Mouse (Mus musculus): ENCODE measurements at regions not wholly inside any gene's neighbourhood (a gene's known extent, or its start where the extent isn't known, plus 50 kb on each side); places are given as distances from the start of the nearest gene placed in this dataset.
"Not testable (repeated sequence)": the region's sequence is repeated elsewhere in the genome, so short reads cannot be mapped to it uniquely, and the experiment has no call there.

GRCm38 (mm10) chr3:49636676-49637075, 120.4 kb downstream of the Pcdh18 start:
- H3K4me2 ChIP-seq (replicated peaks; ENCODE audit: low read depth) = no peak overlapping the region
- no peaks in the 10 kb centered on the region for H3K36me3 ChIP-seq (ENCODE audit: control insufficient read depth, insufficient read depth)
- no peaks in the 10 kb centered on the region for H3K4me1 ChIP-seq (replicated peaks; ENCODE audit: control insufficient read depth, insufficient read depth, low read length)
- H3K9me3 ChIP-seq (ENCODE audit: control insufficient read depth) = no peaks in the 10 kb centered on the region
- WGBS = 52% methylated on average over 2 of the region's 2 CpGs
- H3K27me3 ChIP-seq (replicated peaks; ENCODE audit: control insufficient read depth, insufficient read depth, low read length) = no peaks in the 10 kb centered on the region
- no peak overlapping the region for H3K27ac ChIP-seq (ENCODE audit: low read depth, low read length)
- no peak for ATAC-seq
- H3K4me3 ChIP-seq (ENCODE audit: low read depth, low read length) = no peak overlapping the region
- no peak for TF ChIP-seq CTCF (IDR thresholded peaks at IDR 0.05; ENCODE audit: low read depth)
- H3K9ac ChIP-seq (ENCODE audit: low read depth, low read length) = no peak overlapping the region

DNA sequence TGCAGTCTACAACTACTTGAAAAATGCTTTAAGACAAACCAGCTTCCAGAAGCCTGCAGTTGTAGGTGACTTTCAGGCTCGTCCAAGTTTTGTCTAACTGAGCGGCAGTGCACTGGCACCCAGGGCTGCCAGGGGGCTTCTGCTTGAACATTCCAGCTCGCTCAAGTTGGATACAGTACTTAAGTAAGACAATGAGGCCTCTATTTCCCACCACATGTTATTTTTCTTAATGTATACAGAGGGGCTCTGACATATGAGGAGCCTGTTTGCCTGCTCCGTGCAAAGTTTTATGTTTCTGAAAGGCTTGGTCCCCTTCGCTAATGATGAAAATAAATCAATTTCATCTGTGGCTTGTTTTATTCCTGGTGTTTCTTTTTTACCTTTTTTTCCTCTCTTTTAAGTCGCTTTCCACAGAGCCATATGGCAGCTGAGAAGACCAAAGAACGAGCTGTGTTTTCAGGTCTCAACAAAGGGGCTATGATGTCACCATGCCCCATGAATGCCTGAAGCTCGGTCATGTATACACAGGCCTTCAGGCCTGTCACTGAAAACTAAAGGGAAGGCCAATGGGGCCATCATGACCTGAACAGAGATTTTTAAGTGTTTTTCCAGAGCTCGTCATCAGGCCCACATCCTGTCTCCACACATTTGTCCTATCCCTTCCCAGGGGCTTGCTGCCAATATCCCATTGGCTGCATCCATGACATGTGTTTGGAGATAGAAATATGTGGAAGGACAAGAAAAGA, 164.2 kb downstream of the Pcdh18 start:
- Histone ChIP-seq H3K9me3 (ENCODE audit: control insufficient read depth) (no peaks in the 10 kb centered on the region), H3K9ac (ENCODE audit: low read depth, low read length) (no peak overlapping the region), H3K27ac (ENCODE audit: low read depth, low read length) (no peak overlapping the region), H3K4me2 (replicated peaks; ENCODE audit: low read depth) (no peak overlapping the region), H3K27me3 (replicated peaks; ENCODE audit: control insufficient read depth, insufficient read depth, low read length) (no peaks in the 10 kb centered on the region), H3K4me3 (ENCODE audit: low read depth, low read length) (no peak overlapping the region), H3K36me3 (ENCODE audit: control insufficient read depth, insufficient read depth) (no peaks in the 10 kb centered on the region), H3K4me1 (replicated peaks; ENCODE audit: control insufficient read depth, insufficient read depth, low read length) (no peaks in the 10 kb centered on the region)
- WGBS = 62% methylated on average over 9 of the region's 9 CpGs
- TF ChIP-seq CTCF (IDR thresholded peaks at IDR 0.05; ENCODE audit: low read depth) = no peak
- no peak for ATAC-seq

DNA sequence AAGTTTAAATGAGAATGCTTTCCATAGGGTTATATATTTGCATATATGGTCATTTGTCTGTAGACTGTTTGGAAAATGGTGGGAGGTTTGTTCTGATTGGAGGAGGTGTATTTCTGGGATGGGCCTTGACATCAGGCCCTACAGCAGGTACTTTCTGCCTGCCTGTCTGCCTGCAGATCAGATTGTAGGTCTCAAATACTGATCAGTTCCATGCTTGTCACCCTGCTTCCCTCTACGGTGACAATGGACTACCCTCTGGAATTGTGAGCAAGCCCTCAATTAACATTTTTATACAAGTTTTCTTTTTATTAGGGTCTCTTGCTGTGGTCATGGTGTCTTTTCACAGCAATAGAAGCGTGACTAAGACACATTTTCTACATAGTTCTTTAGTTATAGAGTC, 166.9 kb downstream of the Pcdh18 start:
- H3K36me3 ChIP-seq (ENCODE audit: control insufficient read depth, insufficient read depth) = no peaks in the 10 kb centered on the region
- WGBS = 89% methylated on average over 2 of the region's 2 CpGs

GRCm38 (mm10) chr3:49586531-49587168, 170.5 kb downstream of the Pcdh18 start:
- ATAC-seq = no peak
- no peak for TF ChIP-seq CTCF (IDR thresholded peaks at IDR 0.05; ENCODE audit: low read depth)
- no peak overlapping the region for H3K9ac ChIP-seq (ENCODE audit: low read depth, low read length)
- H3K27me3 ChIP-seq (replicated peaks; ENCODE audit: control insufficient read depth, insufficient read depth, low read length) = no peaks in the 10 kb centered on the region
- no peaks in the 10 kb centered on the region for H3K36me3 ChIP-seq (ENCODE audit: control insufficient read depth, insufficient read depth)
- 76% methylated on average over 6 of the region's 6 CpGs for WGBS
- H3K4me2 ChIP-seq (replicated peaks; ENCODE audit: low read depth) = no peak overlapping the region
- no peak overlapping the region for H3K4me3 ChIP-seq (ENCODE audit: low read depth, low read length)
- no peak overlapping the region for H3K27ac ChIP-seq (ENCODE audit: low read depth, low read length)
- no peaks in the 10 kb centered on the region for H3K4me1 ChIP-seq (replicated peaks; ENCODE audit: control insufficient read depth, insufficient read depth, low read length)
- H3K9me3 ChIP-seq (ENCODE audit: control insufficient read depth) = no peaks in the 10 kb centered on the region

More for the DNA sequence above, 166.9 kb downstream of the Pcdh18 start:
- ATAC-seq = no peak
- Histone ChIP-seq H3K9me3 (ENCODE audit: control insufficient read depth) (no peaks in the 10 kb centered on the region), H3K4me1 (replicated peaks; ENCODE audit: control insufficient read depth, insufficient read depth, low read length) (no peaks in the 10 kb centered on the region), H3K27ac (ENCODE audit: low read depth, low read length) (no peak overlapping the region), H3K27me3 (replicated peaks; ENCODE audit: control insufficient read depth, insufficient read depth, low read length) (no peaks in the 10 kb centered on the region), H3K9ac (ENCODE audit: low read depth, low read length) (no peak overlapping the region), H3K4me2 (replicated peaks; ENCODE audit: low read depth) (no peak overlapping the region), H3K4me3 (ENCODE audit: low read depth, low read length) (no peak overlapping the region)
- no peak for TF ChIP-seq CTCF (IDR thresholded peaks at IDR 0.05; ENCODE audit: low read depth)

- H3K27ac ChIP-seq (ENCODE audit: low read depth, low read length); H3K9me3 ChIP-seq (ENCODE audit: control insufficient read depth); H3K27me3 ChIP-seq (replicated peaks; ENCODE audit: control insufficient read depth, insufficient read depth, low read length); H3K36me3 ChIP-seq (ENCODE audit: control insufficient read depth, insufficient read depth); H3K4me1 ChIP-seq (replicated peaks; ENCODE audit: control insufficient read depth, insufficient read depth, low read length); H3K4me3 ChIP-seq (ENCODE audit: low read depth, low read length); H3K4me2 ChIP-seq (replicated peaks; ENCODE audit: low read depth); H3K9ac ChIP-seq (ENCODE audit: low read depth, low read length); ATAC-seq: not testable (repeated sequence)
Observed at GRCm38 (mm10) chr3:49585962-49586361, 171.2 kb downstream of the Pcdh18 start.

- Histone ChIP-seq H3K9ac (ENCODE audit: low read depth, low read length) (no peak overlapping the region), H3K4me2 (replicated peaks; ENCODE audit: low read depth) (no peak overlapping the region), H3K4me1 (replicated peaks; ENCODE audit: control insufficient read depth, insufficient read depth, low read length) (no peaks in the 10 kb centered on the region), H3K27ac (ENCODE audit: low read depth, low read length) (no peak overlapping the region), H3K4me3 (ENCODE audit: low read depth, low read length) (no peak overlapping the region), H3K27me3 (replicated peaks; ENCODE audit: control insufficient read depth, insufficient read depth, low read length) (no peaks in the 10 kb centered on the region), H3K9me3 (ENCODE audit: control insufficient read depth) (no peaks in the 10 kb centered on the region), H3K36me3 (ENCODE audit: control insufficient read depth, insufficient read depth) (no peaks in the 10 kb centered on the region)
- TF ChIP-seq CTCF (IDR thresholded peaks at IDR 0.05; ENCODE audit: low read depth) = no peak
- no peak for ATAC-seq
- WGBS = 87% methylated on average over 8 of the region's 8 CpGs
Observed at GRCm38 (mm10) chr3:49566769-49567729, 190.1 kb downstream of the Pcdh18 start.

Measured in intestine, postnatal 0 days (tissue).